Mouse (Mus musculus): ENCODE measurements around the gene Exoc4. TPM values are rescaled to one million over a fixed set of nuclear protein-coding genes. Genes with fewer than 3 reads are reported as not detected.

Gene Exoc4
- polyA plus RNA-seq, 1 experiment from 2014 or later: 59.2 TPM

DNA sequence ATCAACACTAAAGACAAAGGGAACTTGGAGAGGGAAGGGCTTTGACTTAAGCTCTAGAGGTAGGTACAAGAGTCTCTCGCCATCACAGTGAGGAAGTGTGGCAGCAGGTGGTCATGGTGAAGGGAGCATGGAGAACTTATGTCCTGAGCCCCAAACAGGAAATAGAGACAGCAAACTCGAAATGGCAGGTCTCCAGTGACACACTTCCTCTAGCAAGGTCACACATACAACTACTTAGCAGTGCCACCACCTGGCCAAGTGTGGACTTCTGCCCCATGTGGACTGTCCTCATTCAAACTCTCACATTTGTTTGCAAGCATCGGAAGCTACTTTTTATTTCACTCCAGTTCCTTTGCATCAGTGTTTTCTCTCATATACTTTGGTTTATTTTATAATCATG, 74.0 kb downstream of the Exoc4 start:
- no peaks in the 10 kb centered on the region for H3K36me3 ChIP-seq
- no peaks in the 10 kb centered on the region for H3K27me3 ChIP-seq
- H3K9ac ChIP-seq (replicated peaks): no peak overlapping the region
- WGBS: 76% methylated on average over 3 of the region's 3 CpGs
- ATAC-seq (ENCODE audit: low FRiP score, low read depth): no peak
- no peak overlapping the region for H3K4me2 ChIP-seq (replicated peaks)
- no peaks in the 10 kb centered on the region for H3K4me1 ChIP-seq
- H3K27ac ChIP-seq (replicated peaks): no peak overlapping the region
- no peaks in the 10 kb centered on the region for H3K9me3 ChIP-seq
- no peak overlapping the region for H3K4me3 ChIP-seq

DNA sequence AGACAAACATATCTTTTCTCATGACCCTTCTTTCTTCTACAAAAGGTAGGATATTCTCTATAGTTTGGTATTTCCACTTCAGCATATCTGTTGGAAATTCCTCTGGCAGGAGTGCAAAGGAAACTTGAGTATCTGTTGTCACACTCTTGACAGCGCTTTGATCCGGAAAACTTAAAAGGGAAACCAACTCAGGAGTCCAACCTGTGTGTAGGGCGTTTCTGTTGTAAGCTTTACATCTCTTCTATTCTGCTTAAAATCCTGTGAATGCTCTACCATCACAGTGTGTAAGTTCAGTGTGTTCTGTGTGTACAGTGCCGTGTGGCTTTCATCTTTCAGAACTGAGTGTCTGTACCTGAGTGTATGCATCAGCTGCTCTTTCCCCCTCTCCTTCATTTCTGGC, 74.5 kb downstream of the Exoc4 start:
- WGBS: 88% methylated on average over 4 of the region's 4 CpGs
- Histone ChIP-seq H3K27me3 (no peaks in the 10 kb centered on the region), H3K4me1 (no peaks in the 10 kb centered on the region), H3K9me3 (no peaks in the 10 kb centered on the region), H3K36me3 (no peaks in the 10 kb centered on the region), H3K9ac (replicated peaks) (no peak overlapping the region), H3K27ac (replicated peaks) (no peak overlapping the region), H3K4me3 (no peak overlapping the region), H3K4me2 (replicated peaks) (no peak overlapping the region)
- ATAC-seq (ENCODE audit: low FRiP score, low read depth): no peak

DNA sequence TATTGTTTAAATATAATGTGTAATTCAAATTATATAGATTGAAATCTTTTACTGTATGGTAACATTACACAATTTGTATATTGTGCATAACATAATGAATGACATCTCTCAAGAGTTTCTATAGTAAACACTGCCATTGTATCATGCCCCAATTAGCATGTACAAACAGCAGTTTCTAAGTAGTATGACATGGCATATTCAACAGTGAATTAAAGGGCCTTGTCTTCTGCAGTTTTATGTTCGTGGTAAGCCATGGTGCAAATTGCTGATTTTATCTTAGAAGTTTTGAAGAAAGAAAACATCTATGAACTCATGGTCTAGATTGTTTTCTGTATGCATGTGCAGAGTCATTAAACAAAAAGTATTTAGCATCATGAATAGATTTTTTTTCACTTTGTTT, 79.4 kb downstream of the Exoc4 start:
- Histone ChIP-seq H3K9ac (replicated peaks) (no peak overlapping the region), H3K9me3 (no peaks in the 10 kb centered on the region), H3K27ac (replicated peaks) (no peak overlapping the region), H3K4me1 (no peaks in the 10 kb centered on the region), H3K4me3 (no peak overlapping the region), H3K27me3 (no peaks in the 10 kb centered on the region), H3K36me3 (no peaks in the 10 kb centered on the region), H3K4me2 (replicated peaks) (no peak overlapping the region)
- no peak for ATAC-seq (ENCODE audit: low FRiP score, low read depth)
- WGBS: 71% methylated on average over 1 of the region's 1 CpGs

DNA sequence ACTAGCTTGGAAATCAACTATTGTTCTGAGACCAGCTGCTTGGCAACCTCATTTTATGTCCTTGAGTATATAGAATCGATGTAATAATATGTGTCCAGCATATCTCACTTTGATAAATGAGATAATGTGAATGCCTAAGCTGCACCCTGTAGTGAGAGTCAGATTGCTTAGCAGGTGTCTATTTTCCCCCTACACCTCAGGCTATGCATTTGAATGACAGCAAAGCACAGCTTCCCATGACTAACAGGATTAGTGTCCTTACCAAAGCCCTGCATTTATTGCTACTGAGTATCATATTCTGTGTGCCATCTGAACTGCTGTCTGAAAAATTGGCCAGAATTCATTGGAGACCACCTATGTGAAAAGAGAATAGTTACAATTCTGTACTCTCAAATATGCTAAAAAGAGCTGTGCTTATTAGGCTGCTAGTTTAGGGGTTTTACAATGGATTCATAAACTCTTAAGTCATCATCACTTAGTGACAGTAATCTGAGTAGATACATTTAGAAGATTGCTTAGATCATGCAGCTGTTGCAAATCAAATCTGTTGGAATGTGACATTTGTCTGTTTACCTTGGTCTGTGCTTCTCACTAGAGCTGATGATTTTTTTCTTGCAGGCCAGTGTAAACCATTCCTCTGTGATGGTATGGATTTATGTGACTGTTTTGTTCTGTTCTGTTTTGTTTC, 98.3 kb downstream of the Exoc4 start:
- H3K4me2 ChIP-seq (replicated peaks): no peak overlapping the region
- WGBS: 34% methylated on average over 1 of the region's 1 CpGs
- H3K9me3 ChIP-seq: no peaks in the 10 kb centered on the region
- H3K27me3 ChIP-seq: no peaks in the 10 kb centered on the region
- no peak overlapping the region for H3K9ac ChIP-seq (replicated peaks)
- H3K36me3 ChIP-seq: no peaks in the 10 kb centered on the region
- peak; percentile 73; the same call in 1 of the 2 replicates for ATAC-seq (ENCODE audit: low FRiP score, low read depth)
- H3K27ac ChIP-seq (replicated peaks): peak overlapping the region; percentile 30; the same call in 1 of the 2 replicates
- H3K4me3 ChIP-seq: no peak overlapping the region
- H3K4me1 ChIP-seq: peaks cover 5% of the 10 kb centered on the region; the same call in 1 of the 2 replicates

DNA sequence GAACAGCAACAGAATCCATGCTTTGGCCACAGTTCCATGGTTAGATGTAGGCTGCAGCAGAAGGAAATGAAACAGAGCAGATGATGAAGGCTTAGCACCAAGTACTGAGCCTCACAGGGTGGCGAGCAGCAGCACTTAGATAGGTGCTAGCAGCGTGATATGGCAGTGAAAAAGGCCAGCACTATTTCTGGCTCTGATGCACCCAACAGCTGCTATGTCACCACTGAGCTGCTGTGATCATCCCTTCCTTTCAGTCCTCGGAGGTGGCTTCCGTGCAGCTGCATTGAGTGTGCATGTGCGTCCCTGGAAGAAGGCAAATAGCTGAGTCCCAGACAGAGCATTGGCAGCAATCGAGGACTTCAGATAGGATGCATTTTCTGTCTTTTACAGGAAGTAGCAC, 112.7 kb downstream of the Exoc4 start:
- no peak overlapping the region for H3K4me2 ChIP-seq (replicated peaks)
- no peaks in the 10 kb centered on the region for H3K4me1 ChIP-seq
- ATAC-seq (ENCODE audit: low FRiP score, low read depth): no peak
- 0 out of 2 replicates have a peak, but pooled peaks cover 5% of the 10 kb centered on the region for H3K36me3 ChIP-seq
- H3K4me3 ChIP-seq: no peak overlapping the region
- no peaks in the 10 kb centered on the region for H3K9me3 ChIP-seq
- no peaks in the 10 kb centered on the region for H3K27me3 ChIP-seq
- no peak overlapping the region for H3K27ac ChIP-seq (replicated peaks)
- H3K9ac ChIP-seq (replicated peaks): no peak overlapping the region
- 90% methylated on average over 6 of the region's 6 CpGs for WGBS

DNA sequence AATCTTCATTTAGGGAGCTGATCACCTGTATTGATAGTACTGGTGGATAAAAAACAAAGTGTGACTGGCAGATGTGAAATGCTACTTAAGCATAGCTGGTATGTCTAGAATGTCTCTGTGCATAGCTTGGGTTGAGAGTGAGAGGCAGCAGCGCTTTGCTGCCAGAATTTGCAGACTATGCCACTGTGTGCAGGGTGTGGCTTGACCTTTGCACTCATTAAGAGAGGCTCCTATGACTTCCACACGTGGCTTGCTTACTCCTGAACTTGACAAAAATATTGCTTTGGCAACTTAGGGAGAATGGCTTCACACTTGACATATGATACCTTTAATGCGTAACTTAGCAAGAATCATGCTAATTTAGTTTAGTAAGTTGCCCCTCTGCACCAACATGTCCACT, 131.6 kb downstream of the Exoc4 start:
- Histone ChIP-seq H3K27me3 (no peaks in the 10 kb centered on the region), H3K27ac (replicated peaks) (no peak overlapping the region), H3K9ac (replicated peaks) (no peak overlapping the region), H3K9me3 (no peaks in the 10 kb centered on the region), H3K4me3 (no peak overlapping the region), H3K4me2 (replicated peaks) (no peak overlapping the region), H3K36me3 (no peaks in the 10 kb centered on the region), H3K4me1 (no peaks in the 10 kb centered on the region)
- 79% methylated on average over 3 of the region's 3 CpGs for WGBS
- no peak for ATAC-seq (ENCODE audit: low FRiP score, low read depth)

DNA sequence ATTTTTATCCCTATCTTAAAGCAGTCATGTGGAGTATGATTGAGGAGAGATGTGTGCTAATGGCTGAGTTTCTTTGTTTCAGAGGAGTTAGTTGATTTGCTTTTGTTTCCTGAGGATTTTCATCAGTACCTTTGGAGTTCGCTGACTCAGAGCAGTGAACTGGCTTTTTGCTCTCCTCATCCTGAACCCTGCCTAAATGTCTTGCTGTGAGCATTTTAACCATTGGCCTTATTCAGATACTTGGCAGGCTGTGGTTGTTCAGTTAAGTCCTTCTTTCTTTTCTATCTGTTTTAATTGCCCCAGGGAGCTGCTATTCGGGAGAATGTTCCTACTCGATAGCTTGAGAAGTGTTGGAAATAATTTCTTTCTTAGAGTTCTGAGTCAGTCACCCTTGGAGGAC, 133.3 kb downstream of the Exoc4 start:
- no peak overlapping the region for H3K27ac ChIP-seq (replicated peaks)
- H3K27me3 ChIP-seq: no peaks in the 10 kb centered on the region
- H3K9ac ChIP-seq (replicated peaks): no peak overlapping the region
- no peak overlapping the region for H3K4me3 ChIP-seq
- 40% methylated on average over 3 of the region's 3 CpGs for WGBS
- H3K4me2 ChIP-seq (replicated peaks): no peak overlapping the region
- no peaks in the 10 kb centered on the region for H3K4me1 ChIP-seq
- ATAC-seq (ENCODE audit: low FRiP score, low read depth): no peak
- H3K9me3 ChIP-seq: no peaks in the 10 kb centered on the region
- no peaks in the 10 kb centered on the region for H3K36me3 ChIP-seq

DNA sequence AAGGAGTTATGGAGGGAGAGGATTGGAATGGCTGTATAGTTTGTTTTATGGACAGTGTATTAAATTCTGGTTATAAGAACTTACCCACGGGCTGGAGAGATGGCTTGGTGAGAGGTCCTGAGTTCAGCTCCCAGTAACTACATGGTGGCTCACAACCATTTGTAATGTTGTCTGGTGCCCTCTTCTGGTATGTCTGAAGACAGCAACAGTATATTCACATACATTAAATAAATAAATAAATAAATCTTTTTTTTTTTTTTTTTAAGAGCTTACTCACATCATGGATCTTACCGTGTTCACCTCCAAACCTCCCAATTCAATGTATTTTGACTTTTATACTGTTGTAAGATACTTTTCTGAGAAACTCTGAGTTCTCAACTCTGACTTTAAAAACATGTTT, 143.1 kb downstream of the Exoc4 start:
- Histone ChIP-seq H3K9me3 (no peaks in the 10 kb centered on the region), H3K4me2 (replicated peaks) (no peak overlapping the region), H3K27ac (replicated peaks) (no peak overlapping the region), H3K27me3 (no peaks in the 10 kb centered on the region), H3K4me1 (no peaks in the 10 kb centered on the region), H3K4me3 (no peak overlapping the region), H3K36me3 (no peaks in the 10 kb centered on the region), H3K9ac (replicated peaks) (no peak overlapping the region)
- no peak for ATAC-seq (ENCODE audit: low FRiP score, low read depth)
- 80% methylated on average over 2 of the region's 2 CpGs for WGBS

DNA sequence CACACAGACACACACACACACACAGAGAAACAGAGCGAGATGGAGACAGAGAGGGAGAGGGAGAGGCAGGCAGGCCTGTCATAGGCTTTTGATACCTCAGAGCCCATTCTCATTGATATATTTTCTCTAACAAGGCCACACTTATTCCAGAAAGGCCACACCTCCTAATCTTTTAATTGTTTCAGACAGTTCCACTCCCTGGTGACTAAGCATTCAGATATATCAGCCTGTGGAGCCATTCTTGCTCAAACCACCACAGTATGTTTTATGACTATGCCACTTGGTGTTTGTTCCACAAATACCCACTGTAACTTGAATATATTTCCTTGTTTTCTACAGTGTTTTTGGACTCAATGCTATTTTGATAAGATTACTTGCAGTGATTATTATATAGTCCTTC, 150.6 kb downstream of the Exoc4 start:
- H3K4me2 ChIP-seq (replicated peaks): no peak overlapping the region
- WGBS: 71% methylated on average over 1 of the region's 1 CpGs
- no peaks in the 10 kb centered on the region for H3K36me3 ChIP-seq
- H3K4me3 ChIP-seq: no peak overlapping the region
- peaks cover under 1% of the 10 kb centered on the region; the same call in 1 of the 2 replicates for H3K4me1 ChIP-seq
- no peak for ATAC-seq (ENCODE audit: low FRiP score, low read depth)
- no peaks in the 10 kb centered on the region for H3K9me3 ChIP-seq
- H3K27ac ChIP-seq (replicated peaks): no peak overlapping the region
- no peaks in the 10 kb centered on the region for H3K27me3 ChIP-seq
- H3K9ac ChIP-seq (replicated peaks): no peak overlapping the region

DNA sequence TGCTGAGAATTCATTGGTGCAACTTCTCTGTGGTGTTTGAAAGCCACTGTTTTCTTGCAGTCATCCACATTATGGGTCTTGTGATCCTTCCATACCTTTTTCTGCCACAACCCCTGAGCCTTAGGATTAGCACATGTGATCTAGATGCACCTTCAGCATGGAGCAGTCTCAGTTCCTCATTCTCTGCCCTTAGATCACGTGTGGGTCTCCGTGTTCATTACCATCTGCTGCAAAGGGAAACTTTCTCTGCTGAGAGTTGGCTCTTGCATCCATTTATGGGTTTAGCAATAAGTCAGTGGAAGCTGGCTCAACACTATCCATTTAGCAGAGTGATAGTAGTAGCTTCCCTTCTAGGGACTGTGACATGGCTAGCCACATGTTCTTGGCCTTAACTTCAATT, 152.3 kb downstream of the Exoc4 start:
- H3K4me2 ChIP-seq (replicated peaks): no peak overlapping the region
- no peak for ATAC-seq (ENCODE audit: low FRiP score, low read depth)
- no peak overlapping the region for H3K9ac ChIP-seq (replicated peaks)
- no peak overlapping the region for H3K27ac ChIP-seq (replicated peaks)
- H3K27me3 ChIP-seq: no peaks in the 10 kb centered on the region
- H3K4me1 ChIP-seq: peaks cover 13% of the 10 kb centered on the region
- no peaks in the 10 kb centered on the region for H3K9me3 ChIP-seq
- H3K36me3 ChIP-seq: no peaks in the 10 kb centered on the region
- no peak overlapping the region for H3K4me3 ChIP-seq
- 96% methylated on average over 2 of the region's 2 CpGs for WGBS

DNA sequence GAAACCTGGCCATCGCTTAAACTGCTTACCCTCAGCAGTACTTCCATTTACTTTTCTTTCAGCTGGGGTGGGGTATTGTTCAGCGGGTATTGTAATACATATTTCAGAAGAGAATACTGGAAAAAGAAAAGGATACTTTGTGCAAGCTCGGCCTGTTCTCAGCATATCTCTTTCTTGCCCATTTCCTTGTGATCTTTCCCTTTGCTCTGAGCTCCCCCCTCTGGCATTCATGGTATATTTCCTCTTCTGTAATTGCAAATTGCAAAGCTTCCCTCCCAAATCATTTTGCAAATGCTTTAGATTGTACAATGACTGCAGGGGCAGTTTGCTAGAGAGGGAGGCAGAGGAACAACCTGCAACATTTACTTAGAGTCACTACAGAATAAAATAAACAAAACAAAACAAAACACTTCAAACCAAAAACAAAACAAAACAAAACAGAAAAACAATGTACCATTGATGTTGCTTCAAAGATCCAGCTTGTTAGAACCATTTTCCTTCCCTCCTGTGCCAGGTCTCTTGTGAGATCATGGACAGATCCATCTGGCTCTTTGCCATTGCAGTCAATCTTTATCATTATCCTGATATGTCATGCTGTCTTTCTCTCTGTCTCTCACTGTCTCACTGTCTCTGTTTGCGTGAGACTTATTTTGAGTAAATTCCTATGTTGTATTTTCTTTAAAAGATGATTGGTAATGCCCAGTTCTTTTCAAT, 156.8 kb downstream of the Exoc4 start:
- Histone ChIP-seq H3K9me3 (no peaks in the 10 kb centered on the region), H3K4me2 (replicated peaks) (no peak overlapping the region), H3K4me3 (no peak overlapping the region), H3K27me3 (no peaks in the 10 kb centered on the region), H3K27ac (replicated peaks) (no peak overlapping the region), H3K9ac (replicated peaks) (no peak overlapping the region), H3K36me3 (no peaks in the 10 kb centered on the region), H3K4me1 (peaks cover 13% of the 10 kb centered on the region)
- ATAC-seq (ENCODE audit: low FRiP score, low read depth): no peak
- 54% methylated on average over 4 of the region's 4 CpGs for WGBS

DNA sequence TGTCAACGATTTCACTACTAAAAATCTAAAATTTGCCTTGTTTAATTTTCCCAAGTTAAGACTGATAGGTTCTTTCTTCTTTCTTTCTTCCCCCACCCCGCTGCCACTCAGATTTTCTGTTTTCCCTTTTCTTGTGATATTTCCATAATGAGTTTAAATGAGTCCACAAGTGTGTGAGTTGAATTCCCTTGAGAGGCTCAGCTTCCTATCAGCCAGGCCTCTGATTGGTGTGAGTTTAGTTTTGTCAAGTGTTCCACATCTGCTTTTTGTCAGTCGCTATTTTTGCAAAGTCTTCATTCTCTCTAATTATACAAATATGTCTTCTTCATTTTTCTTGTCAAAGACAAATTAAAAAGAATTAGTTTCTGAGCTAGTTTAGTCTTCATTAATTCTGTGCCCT, 160.7 kb downstream of the Exoc4 start:
- Histone ChIP-seq H3K36me3 (no peaks in the 10 kb centered on the region), H3K9me3 (no peaks in the 10 kb centered on the region), H3K4me3 (no peak overlapping the region), H3K9ac (replicated peaks) (no peak overlapping the region), H3K27me3 (no peaks in the 10 kb centered on the region), H3K4me2 (replicated peaks) (no peak overlapping the region), H3K4me1 (peaks cover 11% of the 10 kb centered on the region), H3K27ac (replicated peaks) (no peak overlapping the region)
- ATAC-seq (ENCODE audit: low FRiP score, low read depth): no peak
- WGBS: 74% methylated on average over 3 of the region's 3 CpGs

Measured in midbrain, embryonic 12.5 days (tissue).